Mouse (Mus musculus): ENCODE data around the gene Mybbp1a. TPM values are rescaled to one million over a fixed set of nuclear protein-coding genes. Genes with fewer than 3 reads are reported as not detected.
"Not testable (repeated sequence)": the region's sequence is repeated elsewhere in the genome, so short reads cannot be mapped to it uniquely, and the experiment has no call there.

Mybbp1a gene
- polyA plus RNA-seq, 1 experiment from 2014 or later: 57.6 TPM

DNA sequence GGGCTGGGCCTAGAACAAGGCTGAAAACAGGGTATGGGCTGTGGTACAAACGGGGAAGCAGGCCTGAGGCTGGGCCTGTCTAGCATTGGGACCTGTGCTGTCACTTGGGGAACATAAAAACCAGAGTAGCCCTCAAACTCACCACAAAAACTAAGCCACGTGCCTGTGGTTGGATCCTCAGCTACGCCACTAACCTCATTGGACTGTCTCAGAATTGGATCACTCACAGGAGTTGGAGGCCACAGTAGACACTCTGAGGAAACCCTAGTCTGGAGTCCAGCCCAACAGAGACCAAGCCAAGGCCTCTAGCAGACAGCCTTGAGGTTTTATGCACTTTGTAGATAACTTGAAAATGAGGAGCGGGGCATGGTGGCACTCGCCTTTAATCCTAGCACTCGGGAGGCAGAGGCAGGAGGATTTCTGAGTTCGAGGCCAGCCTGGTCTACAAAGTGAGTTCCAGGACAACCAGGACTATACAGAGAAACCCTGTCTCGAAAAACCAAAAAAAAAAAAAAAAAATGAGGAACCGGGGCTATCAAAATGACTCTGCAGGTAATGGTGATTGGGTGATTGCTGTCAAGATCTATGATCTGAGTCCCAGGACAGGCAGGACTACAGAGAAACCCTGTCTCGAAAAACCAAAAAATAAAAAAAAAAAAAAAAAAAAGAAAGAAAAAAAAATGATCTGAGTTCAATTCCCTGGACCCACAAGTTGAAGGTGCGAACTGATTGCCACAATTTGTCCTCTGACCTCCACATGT, 19.5 kb upstream of the Mybbp1a start:
- WGBS: 86% methylated on average over 11 of the region's 11 CpGs

DNA sequence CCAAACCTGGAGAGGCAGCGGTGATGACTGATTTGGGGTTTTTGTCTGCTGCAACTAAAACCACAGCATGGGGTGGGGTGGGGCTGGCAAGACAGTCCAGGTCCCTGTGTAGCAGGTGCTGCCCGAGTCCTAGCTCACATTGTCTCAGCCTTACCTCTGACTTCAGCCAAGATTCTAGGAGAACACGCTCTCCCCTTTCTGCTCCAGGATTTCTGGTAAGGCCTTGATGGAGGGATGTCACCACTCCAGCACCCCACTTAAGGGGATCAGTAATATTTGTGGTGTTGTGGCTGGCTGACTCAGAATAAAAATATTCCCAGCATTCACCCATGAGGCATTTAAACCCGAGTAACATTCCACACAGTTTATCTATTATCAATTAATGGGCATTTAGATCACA, 17.5 kb upstream of the Mybbp1a start:
- Histone ChIP-seq H3K9ac (ENCODE audit: low read length) (no peak overlapping the region), H3K27me3 (ENCODE audit: control insufficient read depth, insufficient read depth, low read length) (no peaks in the 10 kb centered on the region), H3K4me3 (ENCODE audit: low read depth, low read length) (no peak overlapping the region), H3K36me3 (ENCODE audit: control insufficient read depth, insufficient read depth, low read length) (no peaks in the 10 kb centered on the region), H3K4me1 (replicated peaks; ENCODE audit: control insufficient read depth, insufficient read depth) (no peaks in the 10 kb centered on the region), H3K4me2 (replicated peaks; ENCODE audit: low read depth) (no peak overlapping the region), H3K27ac (replicated peaks) (no peak overlapping the region), H3K9me3 (ENCODE audit: control insufficient read depth, low read length) (no peaks in the 10 kb centered on the region)
- WGBS: 69% methylated on average over 4 of the region's 4 CpGs
- DNase-seq (ENCODE audit: low spot score) (no peak), ATAC-seq (ENCODE audit: low FRiP score, low TSS enrichment) (no peak)
- TF ChIP-seq CTCF (IDR thresholded peaks at IDR 0.05; ENCODE audit: low read depth): no peak
- no peak for TF ChIP-seq EP300 (optimal IDR thresholded peaks at IDR 0.05)

More for the DNA sequence above, 19.5 kb upstream of the Mybbp1a start:
- Histone ChIP-seq H3K36me3 (ENCODE audit: control insufficient read depth, insufficient read depth, low read length) (no peaks in the 10 kb centered on the region), H3K4me2 (replicated peaks; ENCODE audit: low read depth) (no peak overlapping the region), H3K4me1 (replicated peaks; ENCODE audit: control insufficient read depth, insufficient read depth) (no peaks in the 10 kb centered on the region), H3K27me3 (ENCODE audit: control insufficient read depth, insufficient read depth, low read length) (no peaks in the 10 kb centered on the region), H3K9me3 (ENCODE audit: control insufficient read depth, low read length) (no peaks in the 10 kb centered on the region), H3K9ac (ENCODE audit: low read length) (no peak overlapping the region), H3K27ac (replicated peaks) (no peak overlapping the region), H3K4me3 (ENCODE audit: low read depth, low read length) (no peak overlapping the region)
- DNase-seq (ENCODE audit: low spot score) (no peak), ATAC-seq (ENCODE audit: low FRiP score, low TSS enrichment) (no peak)
- TF ChIP-seq EP300 (optimal IDR thresholded peaks at IDR 0.05) (no peak), CTCF (IDR thresholded peaks at IDR 0.05; ENCODE audit: low read depth) (no peak)

DNA sequence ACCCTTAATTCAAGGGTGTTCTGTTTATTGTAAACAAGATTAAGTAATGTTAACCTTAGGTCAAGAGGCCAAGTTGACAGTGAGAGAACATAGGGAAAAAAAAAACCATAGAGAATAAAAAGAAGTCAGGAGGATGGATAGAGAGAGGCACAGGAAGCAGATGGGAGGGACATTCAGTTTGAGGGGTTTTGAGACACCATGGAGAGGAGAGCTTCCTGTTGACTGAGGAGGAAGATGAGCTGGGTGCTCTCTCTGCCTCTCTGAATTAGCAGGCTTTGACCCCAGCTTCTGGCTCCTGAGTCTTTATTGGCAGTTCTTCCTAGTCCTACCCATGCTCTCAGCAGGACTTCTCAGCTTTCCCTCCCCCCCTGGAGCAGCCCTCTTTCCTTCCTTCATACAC, 16.0 kb upstream of the Mybbp1a start:
- Histone ChIP-seq H3K4me3 (ENCODE audit: low read depth, low read length) (no peak overlapping the region), H3K4me2 (replicated peaks; ENCODE audit: low read depth) (no peak overlapping the region), H3K9ac (ENCODE audit: low read length) (no peak overlapping the region), H3K27me3 (ENCODE audit: control insufficient read depth, insufficient read depth, low read length) (no peaks in the 10 kb centered on the region), H3K4me1 (replicated peaks; ENCODE audit: control insufficient read depth, insufficient read depth) (no peaks in the 10 kb centered on the region), H3K9me3 (ENCODE audit: control insufficient read depth, low read length) (no peaks in the 10 kb centered on the region), H3K27ac (replicated peaks) (no peak overlapping the region), H3K36me3 (ENCODE audit: control insufficient read depth, insufficient read depth, low read length) (no peaks in the 10 kb centered on the region)
- TF ChIP-seq EP300 (optimal IDR thresholded peaks at IDR 0.05) (no peak), CTCF (IDR thresholded peaks at IDR 0.05; ENCODE audit: low read depth) (no peak)
- DNase-seq (ENCODE audit: low spot score) (no peak), ATAC-seq (ENCODE audit: low FRiP score, low TSS enrichment) (no peak)

DNA sequence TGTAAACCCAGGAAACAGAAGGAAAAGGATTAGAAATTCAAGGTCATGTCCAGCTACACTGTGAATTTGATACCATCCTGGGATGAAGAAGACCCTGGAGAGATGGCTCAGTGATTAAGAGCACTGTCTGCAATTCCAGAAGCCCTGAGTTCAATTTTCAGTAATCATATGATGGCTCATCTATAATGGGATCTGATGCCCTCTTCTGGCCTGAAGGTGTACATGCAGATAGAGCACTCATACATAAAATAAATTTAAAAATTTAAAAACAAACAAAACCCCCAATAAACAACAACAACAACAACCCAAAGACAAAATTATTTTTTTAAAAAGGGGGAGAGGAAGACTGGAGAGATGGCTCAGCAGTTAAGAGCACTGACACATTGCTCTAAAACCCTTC, 14.3 kb upstream of the Mybbp1a start:
- no peaks in the 10 kb centered on the region for H3K27me3 ChIP-seq (ENCODE audit: control insufficient read depth, insufficient read depth, low read length)

DNA sequence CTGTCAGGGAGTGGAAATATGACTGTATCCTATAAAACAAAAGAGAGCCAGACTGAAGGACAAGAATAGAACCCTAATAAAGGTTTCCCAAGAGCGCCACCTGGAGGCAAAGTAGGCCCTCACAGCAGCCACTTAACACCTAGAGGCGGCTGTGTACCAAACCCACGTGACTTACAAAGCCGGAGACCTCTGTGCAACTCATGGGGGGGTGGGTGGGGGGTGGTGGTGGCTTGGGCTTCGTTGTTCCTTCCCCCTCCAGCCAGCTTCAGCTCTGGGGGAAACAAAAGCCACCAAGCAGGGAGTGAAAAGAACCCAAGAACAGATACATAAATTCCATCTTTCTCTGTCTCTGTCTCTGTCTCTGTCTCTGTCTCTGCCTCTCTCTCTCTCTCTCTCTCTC, 12.5 kb upstream of the Mybbp1a start:
- no peaks in the 10 kb centered on the region for H3K9me3 ChIP-seq (ENCODE audit: control insufficient read depth, low read length)
- DNase-seq (ENCODE audit: low spot score): peak; percentile 85
- no peaks in the 10 kb centered on the region for H3K27me3 ChIP-seq (ENCODE audit: control insufficient read depth, insufficient read depth, low read length)
- WGBS: 7% methylated on average over 5 of the region's 5 CpGs
- no peaks in the 10 kb centered on the region for H3K4me1 ChIP-seq (replicated peaks; ENCODE audit: control insufficient read depth, insufficient read depth)
- H3K4me2 ChIP-seq (replicated peaks; ENCODE audit: low read depth): no peak overlapping the region
- TF ChIP-seq CTCF (IDR thresholded peaks at IDR 0.05; ENCODE audit: low read depth) (peak; percentile 78), EP300 (optimal IDR thresholded peaks at IDR 0.05) (no peak)
- H3K4me3 ChIP-seq (ENCODE audit: low read depth, low read length): no peak overlapping the region
- no peaks in the 10 kb centered on the region for H3K36me3 ChIP-seq (ENCODE audit: control insufficient read depth, insufficient read depth, low read length)
- ATAC-seq (ENCODE audit: low FRiP score, low TSS enrichment): peak; percentile 77
- no peak overlapping the region for H3K9ac ChIP-seq (ENCODE audit: low read length)
- no peak overlapping the region for H3K27ac ChIP-seq (replicated peaks)

More for the DNA sequence above, 14.3 kb upstream of the Mybbp1a start:
- Histone ChIP-seq H3K4me1 (replicated peaks; ENCODE audit: control insufficient read depth, insufficient read depth) (no peaks in the 10 kb centered on the region), H3K4me3 (ENCODE audit: low read depth, low read length) (no peak overlapping the region), H3K4me2 (replicated peaks; ENCODE audit: low read depth) (no peak overlapping the region), H3K36me3 (ENCODE audit: control insufficient read depth, insufficient read depth, low read length) (no peaks in the 10 kb centered on the region), H3K27ac (replicated peaks) (no peak overlapping the region), H3K9ac (ENCODE audit: low read length) (no peak overlapping the region), H3K9me3 (ENCODE audit: control insufficient read depth, low read length) (no peaks in the 10 kb centered on the region)
- ATAC-seq (ENCODE audit: low FRiP score, low TSS enrichment): no peak
- DNase-seq (ENCODE audit: low spot score): no peak
- TF ChIP-seq CTCF (IDR thresholded peaks at IDR 0.05; ENCODE audit: low read depth) (peak; percentile 65), EP300 (optimal IDR thresholded peaks at IDR 0.05) (no peak)

DNA sequence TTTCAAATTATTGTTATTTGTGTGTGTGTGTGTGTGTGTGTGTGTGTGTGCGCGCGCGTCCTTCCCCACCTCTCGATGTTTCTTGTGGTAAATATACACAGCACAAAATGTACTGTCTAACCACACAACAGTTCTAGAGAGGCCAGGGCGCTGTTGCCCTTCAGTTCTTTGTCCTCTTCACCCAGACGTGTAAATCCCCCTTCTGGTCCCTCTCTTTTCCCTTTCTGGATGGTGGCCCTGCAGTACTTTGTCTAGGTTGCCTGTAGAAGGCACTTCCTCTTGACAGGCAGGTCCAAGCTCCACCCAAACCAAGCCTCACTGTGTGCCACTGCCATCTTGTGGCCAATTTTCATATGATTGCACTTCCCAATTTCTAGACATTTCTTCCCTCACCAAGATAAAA, 11.9 kb upstream of the Mybbp1a start:
- H3K9me3 ChIP-seq (ENCODE audit: control insufficient read depth, low read length): no peaks in the 10 kb centered on the region
- no peak overlapping the region for H3K4me3 ChIP-seq (ENCODE audit: low read depth, low read length)
- WGBS: 48% methylated on average over 7 of the region's 7 CpGs
- DNase-seq (ENCODE audit: low spot score): peak; percentile 81
- no peak overlapping the region for H3K27ac ChIP-seq (replicated peaks)
- no peak for TF ChIP-seq EP300 (optimal IDR thresholded peaks at IDR 0.05)
- peak; percentile 98 for TF ChIP-seq CTCF (IDR thresholded peaks at IDR 0.05; ENCODE audit: low read depth)
- H3K36me3 ChIP-seq (ENCODE audit: control insufficient read depth, insufficient read depth, low read length): no peaks in the 10 kb centered on the region
- H3K9ac ChIP-seq (ENCODE audit: low read length): no peak overlapping the region
- H3K4me2 ChIP-seq (replicated peaks; ENCODE audit: low read depth): 0 out of 2 replicates have a peak overlapping the region, but pooled peaks have one; percentile 29
- ATAC-seq (ENCODE audit: low FRiP score, low TSS enrichment): peak; percentile 76
- no peaks in the 10 kb centered on the region for H3K4me1 ChIP-seq (replicated peaks; ENCODE audit: control insufficient read depth, insufficient read depth)
- H3K27me3 ChIP-seq (ENCODE audit: control insufficient read depth, insufficient read depth, low read length): no peaks in the 10 kb centered on the region

DNA sequence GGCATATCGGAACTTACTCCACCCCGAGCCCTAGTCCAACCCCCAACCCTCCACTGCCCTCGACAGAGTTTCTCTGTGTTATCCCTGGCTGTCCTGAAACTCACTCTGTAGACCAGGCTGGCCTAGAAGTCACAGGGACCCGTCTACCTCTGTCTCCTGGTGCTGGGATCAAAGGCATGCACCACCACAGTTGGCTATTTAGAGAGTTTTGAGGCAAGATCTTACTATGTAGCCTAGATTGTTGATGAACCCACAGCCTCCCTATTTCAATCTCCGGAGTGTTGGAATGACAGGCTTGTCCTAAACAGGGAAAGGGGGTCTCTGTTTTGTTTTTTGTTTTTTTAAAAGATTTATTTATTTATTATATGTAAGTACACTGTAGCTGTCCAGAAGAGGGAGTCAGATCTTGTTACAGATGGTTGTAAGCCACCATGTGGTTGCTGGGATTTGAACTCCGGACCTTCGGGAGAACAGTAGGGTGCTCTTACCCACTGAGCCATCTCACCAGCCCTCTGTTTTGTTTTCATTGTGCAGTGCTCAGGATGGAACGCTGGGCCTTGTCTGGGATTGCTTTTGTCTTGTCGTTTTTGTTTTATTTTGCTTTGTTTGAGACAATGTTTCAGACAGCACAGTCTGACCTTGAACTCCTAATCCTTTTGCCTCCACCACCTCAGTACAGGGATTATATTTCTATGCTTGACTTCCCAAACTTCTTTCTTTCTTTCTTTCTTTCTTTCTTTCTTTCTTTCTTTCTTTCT, 10.7 kb upstream of the Mybbp1a start:
- H3K9me3 ChIP-seq (ENCODE audit: control insufficient read depth, low read length); H3K4me2 ChIP-seq (replicated peaks; ENCODE audit: low read depth); DNase-seq (ENCODE audit: low spot score); H3K27ac ChIP-seq (replicated peaks); ATAC-seq (ENCODE audit: low FRiP score, low TSS enrichment); H3K9ac ChIP-seq (ENCODE audit: low read length); H3K4me1 ChIP-seq (replicated peaks; ENCODE audit: control insufficient read depth, insufficient read depth); H3K27me3 ChIP-seq (ENCODE audit: control insufficient read depth, insufficient read depth, low read length); H3K4me3 ChIP-seq (ENCODE audit: low read depth, low read length); H3K36me3 ChIP-seq (ENCODE audit: control insufficient read depth, insufficient read depth, low read length): not testable (repeated sequence)
- 61% methylated on average over 9 of the region's 9 CpGs for WGBS

All from stomach, postnatal 0 days (tissue).